Mouse (Mus musculus): Measurements from ENCODE around the gene Ppt2.

The Ppt2 gene

GRCm38 (mm10) chr17:34655581-34655991 lies 27.3 kb upstream of the Ppt2 start:
- peak; percentile 88 to 92 for DNase-seq

GRCm38 (mm10) chr17:34655160-34655559 lies 26.9 kb upstream of the Ppt2 start:
- peak; percentile 58 to 80 for DNase-seq

GRCm38 (mm10) chr17:34654392-34654791 lies 26.1 kb upstream of the Ppt2 start:
- no peak for DNase-seq

- peak in 1 of 2 experiments; percentile 55 for DNase-seq
These were observed 25.5 kb upstream of the Ppt2 start for GRCm38 (mm10) chr17:34653746-34654285.

- DNase-seq, result no peak
These were observed 24.7 kb upstream of the Ppt2 start for GRCm38 (mm10) chr17:34652985-34653384.

- no peak for DNase-seq
These were observed 24.2 kb upstream of the Ppt2 start for GRCm38 (mm10) chr17:34652546-34652945.

- peak; percentile 56 to 66 for DNase-seq
These were observed 23.4 kb upstream of the Ppt2 start for GRCm38 (mm10) chr17:34651507-34652221.

GRCm38 (mm10) chr17:34650781-34651180 lies 22.5 kb upstream of the Ppt2 start:
- DNase-seq, result no peak

GRCm38 (mm10) chr17:34649106-34649864 lies 21.0 kb upstream of the Ppt2 start:
- DNase-seq, result no peak

- no peak for DNase-seq
These were observed 20.0 kb upstream of the Ppt2 start for GRCm38 (mm10) chr17:34648141-34648890.

- DNase-seq, result peak; percentile 97 to 98
These were observed 18.8 kb upstream of the Ppt2 start, which contains the start of gene Atf6b for GRCm38 (mm10) chr17:34646906-34647787. TSS of gene Atf6b (plus strand) at chr17:34647146.

- no peak for DNase-seq
These were observed 17.7 kb upstream of the Ppt2 start for GRCm38 (mm10) chr17:34645831-34646511.

GRCm38 (mm10) chr17:34645256-34645829 lies 17.0 kb upstream of the Ppt2 start:
- DNase-seq, result no peak

- DNase-seq, result peak; percentile 98
These were observed 16.3 kb upstream of the Ppt2 start, which contains the start of gene Fkbpl for GRCm38 (mm10) chr17:34644608-34645007. TSS of gene Fkbpl (plus strand) at chr17:34644764.

- no peak for DNase-seq
These were observed 15.6 kb upstream of the Ppt2 start for GRCm38 (mm10) chr17:34643944-34644343.

- no peak for DNase-seq
These were observed 15.1 kb upstream of the Ppt2 start for GRCm38 (mm10) chr17:34643379-34643778.

- DNase-seq, result no peak
These were observed 13.6 kb upstream of the Ppt2 start for GRCm38 (mm10) chr17:34641945-34642344.

- no peak for DNase-seq
These were observed 12.7 kb upstream of the Ppt2 start for GRCm38 (mm10) chr17:34640778-34641601.

GRCm38 (mm10) chr17:34639461-34640255 lies 11.3 kb upstream of the Ppt2 start:
- no peak for DNase-seq

Measured in kidney, adult 8-10 months (tissue).